Mouse (Mus musculus): ENCODE measurements at regions not wholly inside any gene's neighbourhood (a gene's known extent, or its start where the extent isn't known, plus 50 kb on each side); places are given as distances from the start of the nearest gene placed in this dataset.

DNA sequence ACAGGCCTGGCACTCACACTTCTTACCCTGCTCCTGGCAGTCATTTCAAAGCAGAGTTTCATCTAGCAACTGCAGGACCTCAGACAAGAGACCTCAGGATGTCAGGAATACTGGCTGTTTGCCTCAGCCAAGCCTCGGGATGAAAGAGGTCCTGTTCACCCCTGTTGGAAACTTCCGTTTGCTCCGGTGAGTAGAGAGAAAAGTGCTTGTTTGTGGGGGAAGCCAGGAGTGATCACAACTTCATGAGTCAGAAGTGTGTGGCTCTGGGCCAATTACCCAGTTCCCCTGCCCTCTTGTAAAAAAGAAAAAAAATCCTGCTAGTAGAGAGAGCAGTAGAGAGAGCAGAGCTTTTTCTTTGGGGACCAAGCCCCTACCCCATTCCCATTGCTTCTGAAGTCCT, 144.2 kb downstream of the Prr30 start:
- in situ Hi-C loops (cut with MboI; ENCODE audit: low pct_ligation_motif_present, low pct_unique_long_range_greater_than_20kb, low sequenced_read_pairs), result no loop called here
- Histone ChIP-seq H3K9me3 (replicated peaks; ENCODE audit: low read length) (no peaks in the 10 kb centered on the region), H3K79me2 (replicated peaks; ENCODE audit: control insufficient read depth, extremely low read depth, insufficient read depth, poor library complexity, severe bottlenecking) (no peaks in the 10 kb centered on the region), H3K27ac (ENCODE audit: insufficient read depth, low read depth) (no peak overlapping the region), H3K4me3 (replicated peaks in 1 of 3; ENCODE audit: low read depth in 2 of 3, low read length in 2 of 3, poor library complexity in 1 of 3) (no peak overlapping the region), H3K36me3 (replicated peaks in 1 of 2; ENCODE audit: control insufficient read depth in 1 of 2, insufficient read depth in 1 of 2, low read length in 1 of 2) (no peaks in the 10 kb centered on the region), H3K4me1 (ENCODE audit: control insufficient read depth in 1 of 2, insufficient read depth in 2 of 2) (no peaks in the 10 kb centered on the region), H3K9ac (ENCODE audit: insufficient read depth, low read depth) (no peak overlapping the region), H3K4me2 (ENCODE audit: insufficient read depth, low read depth, poor library complexity, severe bottlenecking) (no peak overlapping the region), H3K27me3 (replicated peaks) (no peaks in the 10 kb centered on the region)
- dilution Hi-C loops (cut with MboI; ENCODE audit: extremely low pct_ligation_motif_present, extremely low pct_unique_long_range_greater_than_20kb, low sequenced_read_pairs), result no loop called here
- DNase-seq (ENCODE audit: extremely low read depth), result no peak
- TF ChIP-seq MAX (IDR thresholded peaks at IDR 0.05; ENCODE audit: low read length) (no peak), POLR2A (IDR thresholded peaks at IDR 0.05; ENCODE audit: low read depth, low read length) (no peak)

DNA sequence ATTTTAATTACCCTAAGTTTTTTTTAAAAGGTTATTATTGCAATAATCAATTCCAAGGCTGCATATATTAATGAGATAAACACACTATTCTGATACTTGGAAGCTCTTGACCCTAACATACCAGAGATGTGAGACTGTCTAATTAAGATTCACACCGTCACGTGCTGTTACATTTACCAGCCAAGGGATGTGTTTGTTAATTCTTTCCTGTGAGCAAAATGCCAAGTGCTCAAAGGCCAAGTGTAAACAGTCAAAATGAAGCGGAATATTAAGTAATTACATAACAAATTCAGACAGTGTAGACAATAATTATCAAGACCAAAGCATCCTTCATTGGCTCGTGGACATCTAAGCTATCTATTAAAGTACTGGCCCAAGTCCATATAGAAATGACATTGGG, 145.3 kb downstream of the Prr30 start:
- Histone ChIP-seq H3K36me3 (replicated peaks in 1 of 2; ENCODE audit: control insufficient read depth in 1 of 2, insufficient read depth in 1 of 2, low read length in 1 of 2) (no peaks in the 10 kb centered on the region), H3K4me3 (replicated peaks in 1 of 3; ENCODE audit: low read depth in 2 of 3, low read length in 2 of 3, poor library complexity in 1 of 3) (no peak overlapping the region), H3K4me1 (ENCODE audit: control insufficient read depth in 1 of 2, insufficient read depth in 2 of 2) (no peaks in the 10 kb centered on the region), H3K27ac (ENCODE audit: insufficient read depth, low read depth) (no peak overlapping the region), H3K27me3 (replicated peaks) (no peaks in the 10 kb centered on the region), H3K4me2 (ENCODE audit: insufficient read depth, low read depth, poor library complexity, severe bottlenecking) (no peak overlapping the region), H3K9ac (ENCODE audit: insufficient read depth, low read depth) (no peak overlapping the region), H3K9me3 (replicated peaks; ENCODE audit: low read length) (no peaks in the 10 kb centered on the region), H3K79me2 (replicated peaks; ENCODE audit: control insufficient read depth, extremely low read depth, insufficient read depth, poor library complexity, severe bottlenecking) (no peaks in the 10 kb centered on the region)
- dilution Hi-C loops (cut with MboI; ENCODE audit: extremely low pct_ligation_motif_present, extremely low pct_unique_long_range_greater_than_20kb, low sequenced_read_pairs) (no loop called here), in situ Hi-C loops (cut with MboI; ENCODE audit: low pct_ligation_motif_present, low pct_unique_long_range_greater_than_20kb, low sequenced_read_pairs) (no loop called here)
- no peak for DNase-seq (ENCODE audit: extremely low read depth)
- TF ChIP-seq MAX (IDR thresholded peaks at IDR 0.05; ENCODE audit: low read length) (no peak), USF2 (conservative IDR thresholded peaks at IDR 0.05; ENCODE audit: low read depth, low read length) (no peak), CHD2 (IDR thresholded peaks at IDR 0.05; ENCODE audit: low read length) (no peak), KAT2A (IDR thresholded peaks at IDR 0.05; ENCODE audit: insufficient replicate concordance, low read length) (no peak), SMC3 (IDR thresholded peaks at IDR 0.05; ENCODE audit: low read depth, low read length) (no peak), ELF1 (IDR thresholded peaks at IDR 0.05; ENCODE audit: low read depth, low read length) (no peak), MYC (IDR thresholded peaks at IDR 0.05; ENCODE audit: low read depth, low read length) (no peak), E2F4 (IDR thresholded peaks at IDR 0.05; ENCODE audit: insufficient replicate concordance, low read depth, low read length) (no peak), HCFC1 (IDR thresholded peaks at IDR 0.05; ENCODE audit: low read depth, low read length) (no peak), MAZ (IDR thresholded peaks at IDR 0.05; ENCODE audit: low read depth, low read length) (no peak), GABPA (IDR thresholded peaks at IDR 0.05; ENCODE audit: insufficient replicate concordance, low read depth, low read length) (no peak)

DNA sequence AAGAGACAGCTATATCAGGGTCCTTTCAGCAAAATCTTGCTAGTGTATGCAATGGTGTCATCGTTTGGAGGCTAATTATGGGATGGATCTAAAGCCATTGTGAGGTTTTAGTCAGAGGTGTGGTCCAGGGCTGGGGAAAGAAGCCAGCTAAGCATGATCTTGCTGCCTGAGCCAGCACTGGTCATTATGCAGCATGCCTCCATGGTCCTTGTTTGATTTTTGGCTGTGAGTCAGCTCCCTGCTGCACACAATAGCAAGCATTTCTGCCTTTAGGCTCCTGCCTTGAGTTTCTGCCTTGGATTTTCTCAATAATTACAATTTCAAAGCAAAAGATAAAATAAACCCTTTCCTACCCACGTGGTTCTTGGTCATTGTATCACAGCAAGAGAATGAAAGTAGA, 147.4 kb downstream of the Prr30 start:
- dilution Hi-C loops (cut with MboI; ENCODE audit: extremely low pct_ligation_motif_present, extremely low pct_unique_long_range_greater_than_20kb, low sequenced_read_pairs), result no loop called here
- Histone ChIP-seq H3K27me3 (replicated peaks) (no peaks in the 10 kb centered on the region), H3K4me2 (ENCODE audit: insufficient read depth, low read depth, poor library complexity, severe bottlenecking) (no peak overlapping the region), H3K79me2 (replicated peaks; ENCODE audit: control insufficient read depth, extremely low read depth, insufficient read depth, poor library complexity, severe bottlenecking) (no peaks in the 10 kb centered on the region), H3K9ac (ENCODE audit: insufficient read depth, low read depth) (no peak overlapping the region), H3K27ac (ENCODE audit: insufficient read depth, low read depth) (no peak overlapping the region), H3K4me3 (replicated peaks in 1 of 3; ENCODE audit: low read depth in 2 of 3, low read length in 2 of 3, poor library complexity in 1 of 3) (no peak overlapping the region), H3K9me3 (replicated peaks; ENCODE audit: low read length) (no peaks in the 10 kb centered on the region), H3K36me3 (replicated peaks in 1 of 2; ENCODE audit: control insufficient read depth in 1 of 2, insufficient read depth in 1 of 2, low read length in 1 of 2) (no peaks in the 10 kb centered on the region), H3K4me1 (ENCODE audit: control insufficient read depth in 1 of 2, insufficient read depth in 2 of 2) (no peaks in the 10 kb centered on the region)
- no peak for TF ChIP-seq TBP (conservative IDR thresholded peaks at IDR 0.05; ENCODE audit: low read depth, low read length)
- no peak for TF ChIP-seq ZC3H11A (IDR thresholded peaks at IDR 0.05; ENCODE audit: low read depth, low read length)
- TF ChIP-seq ZMIZ1 (IDR thresholded peaks at IDR 0.05; ENCODE audit: low read depth, low read length), result no peak
- TF ChIP-seq MEF2A (IDR thresholded peaks at IDR 0.05; ENCODE audit: borderline replicate concordance, low read depth, low read length), result no peak
- TF ChIP-seq TCF12 (IDR thresholded peaks at IDR 0.05; ENCODE audit: low read depth, low read length), result no peak
- no peak for TF ChIP-seq POLR2AphosphoS2 (IDR thresholded peaks at IDR 0.05; ENCODE audit: low read depth, low read length)
- in situ Hi-C loops (cut with MboI; ENCODE audit: low pct_ligation_motif_present, low pct_unique_long_range_greater_than_20kb, low sequenced_read_pairs), result no loop called here
- DNase-seq (ENCODE audit: extremely low read depth), result no peak
